Mouse (Mus musculus) heart, embryonic 14.5 days (tissue): ENCODE results near the gene Usp27x. TPM values are rescaled to one million over a fixed set of nuclear protein-coding genes. Genes with fewer than 3 reads are reported as not detected.

ENCODE experiments used
- ATAC-seq: fragments of 200-750 bp; cut with Nextera tagmentation; 2 replicates; pipeline ENCODE4 v1.8.0; 2017; ENCODE audit warnings: low read depth, moderate TSS enrichment; ENCODE audit not compliant: insufficient number of reproducible peaks, insufficient read depth, low FRiP score
- H3K27ac ChIP-seq, 2 experiments: fragments of 200-500 bp in 1 of 2; fragments of 300-500 bp in 1 of 2; sonication (generic) in 1 of 2; replicated peaks in 1 of 2; 2 replicates each; pipeline ENCODE4 v1.5.1; 2012 to 2014; ENCODE audit warnings: low read depth in 2 of 2, low read length in 2 of 2, control low read depth in 1 of 2, mild to moderate bottlenecking in 1 of 2, mixed read lengths in 1 of 2; ENCODE audit not compliant: control insufficient read depth in 1 of 2, insufficient read depth in 1 of 2
- H3K27me3 ChIP-seq: fragments of 300-500 bp; sonication (generic); 2 replicates; pipeline ENCODE4 v1.6.1; 2014; ENCODE audit warnings: mild to moderate bottlenecking, low read length, control low read depth; ENCODE audit not compliant: control insufficient read depth, insufficient read depth
- H3K36me3 ChIP-seq: fragments of 300-500 bp; sonication (generic); 2 replicates; pipeline ENCODE4 v1.6.1; 2014; ENCODE audit warnings: mild to moderate bottlenecking, control low read depth, low read length, mixed read lengths; ENCODE audit not compliant: control insufficient read depth, insufficient read depth
- H3K4me1 ChIP-seq, 2 experiments: fragments of 200-500 bp in 1 of 2; fragments of 300-500 bp in 1 of 2; sonication (generic) in 1 of 2; 2 replicates each; pipeline ENCODE4 v1.6.1; 2012 to 2014; ENCODE audit warnings: low read length in 2 of 2, control low read depth in 1 of 2, mixed read lengths in 1 of 2; ENCODE audit not compliant: control insufficient read depth in 2 of 2, insufficient read depth in 2 of 2
- H3K4me2 ChIP-seq: fragments of 300-500 bp; sonication (generic); 2 replicates; pipeline ENCODE4 v1.6.1; 2014; ENCODE audit warnings: mild to moderate bottlenecking, low read length
- H3K4me3 ChIP-seq, 2 experiments: fragments of 200-500 bp in 1 of 2; fragments of 300-500 bp in 1 of 2; sonication (generic) in 1 of 2; 2 replicates each; pipeline ENCODE4 v1.5.1; 2012 to 2014; ENCODE audit warnings: low read length in 2 of 2, mild to moderate bottlenecking in 2 of 2, control low read depth in 1 of 2, low read depth in 1 of 2, moderate library complexity in 1 of 2; ENCODE audit not compliant: control insufficient read depth in 1 of 2, insufficient read depth in 1 of 2
- H3K9ac ChIP-seq: fragments of 300-500 bp; sonication (generic); 2 replicates; pipeline ENCODE4 v1.6.1; 2014; ENCODE audit warnings: mild to moderate bottlenecking, low read length
- H3K9me3 ChIP-seq: fragments of 300-500 bp; sonication (generic); 2 replicates; pipeline ENCODE4 v1.6.1; 2016; ENCODE audit warnings: low read length, control low read depth; ENCODE audit not compliant: control insufficient read depth
- WGBS: fragments of 180-500 bp; shearing (Covaris S2); extraction: QIAGEN DNeasy Blood & Tissue Kit; methylation state at CpG from one replicate; pipeline ENCODE4 v1.1.7; 2014; 5-methylcytosine and 5-hydroxymethylcytosine counted together
- polyA plus RNA-seq: library from polyadenylated mRNA; unstranded; fragments of >200 nt; fragmentation: Nextera tagmentation; extraction: Ambion mirVana; gene quantifications from 2 replicates; pipeline ENCODE4 v1.2.1, GENCODE M21; 2014

Gene Usp27x
- polyA plus RNA-seq, 1 experiment from 2014 or later = 0.35 TPM

- Histone ChIP-seq H3K4me1 (peaks cover 5 to 8% of the 10 kb centered on the region in 2 experiments; a peak in 1 of 4 replicates), H3K9me3 (no peaks in the 10 kb centered on the region), H3K36me3 (no peaks in the 10 kb centered on the region), H3K27me3 (no peaks in the 10 kb centered on the region), H3K4me3 (peak overlapping the region; percentile 60 to 78), H3K27ac (peak overlapping the region; percentile 74 to 88), H3K4me2 (peak overlapping the region; percentile 85), H3K9ac (peak overlapping the region; percentile 74)
- ATAC-seq = 0 out of 2 replicates have a peak, but pooled peaks have one; percentile 14
- 35% methylated on average over 4 of the region's 4 CpGs for WGBS
Observed at GRCm38 (mm10) chrX:7376586-7376985, 956 bp upstream of the Usp27x start.

DNA sequence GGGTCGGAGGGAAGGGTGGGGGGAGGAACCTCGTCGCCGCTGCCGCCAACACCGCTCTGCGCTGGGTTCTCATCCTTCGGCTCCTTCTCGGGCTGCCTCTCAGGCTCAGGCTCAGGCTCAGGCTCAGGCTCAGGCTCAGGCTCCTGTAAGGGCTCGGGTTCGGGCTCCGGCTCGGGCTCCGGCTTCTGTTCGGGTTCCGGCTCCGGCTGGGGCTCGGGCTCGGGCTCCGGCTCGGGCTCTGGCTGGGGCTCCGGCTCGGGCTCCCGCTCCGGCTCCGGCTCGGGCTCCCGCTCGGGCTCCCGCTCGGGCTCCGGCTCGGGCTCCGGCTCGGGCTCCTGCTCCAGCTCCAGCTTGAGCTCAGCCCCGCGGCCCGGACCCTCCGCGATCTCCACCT lies 311 bp downstream of the Usp27x start:
- Histone ChIP-seq H3K27me3 (no peaks in the 10 kb centered on the region), H3K4me1 (peaks cover 5 to 8% of the 10 kb centered on the region in 2 experiments; a peak in 1 of 4 replicates), H3K36me3 (no peaks in the 10 kb centered on the region), H3K4me2 (peak overlapping the region; percentile 85), H3K9me3 (no peaks in the 10 kb centered on the region), H3K27ac (peak overlapping the region; percentile 74 to 88), H3K9ac (peak overlapping the region; percentile 74), H3K4me3 (peak overlapping the region; percentile 60 to 78)
- ATAC-seq = no peak
- 21% methylated on average over 29 of the region's 40 CpGs for WGBS

- Histone ChIP-seq H3K9ac (no peak overlapping the region), H3K4me3 (no peak overlapping the region), H3K27me3 (no peaks in the 10 kb centered on the region), H3K9me3 (no peaks in the 10 kb centered on the region), H3K4me2 (no peak overlapping the region), H3K36me3 (no peaks in the 10 kb centered on the region), H3K27ac (no peak overlapping the region), H3K4me1 (no peaks in the 10 kb centered on the region)
- 38% methylated on average over 2 of the region's 2 CpGs for WGBS
- ATAC-seq = no peak
Observed at GRCm38 (mm10) chrX:7325455-7325854, 50.2 kb downstream of the Usp27x start.

DNA sequence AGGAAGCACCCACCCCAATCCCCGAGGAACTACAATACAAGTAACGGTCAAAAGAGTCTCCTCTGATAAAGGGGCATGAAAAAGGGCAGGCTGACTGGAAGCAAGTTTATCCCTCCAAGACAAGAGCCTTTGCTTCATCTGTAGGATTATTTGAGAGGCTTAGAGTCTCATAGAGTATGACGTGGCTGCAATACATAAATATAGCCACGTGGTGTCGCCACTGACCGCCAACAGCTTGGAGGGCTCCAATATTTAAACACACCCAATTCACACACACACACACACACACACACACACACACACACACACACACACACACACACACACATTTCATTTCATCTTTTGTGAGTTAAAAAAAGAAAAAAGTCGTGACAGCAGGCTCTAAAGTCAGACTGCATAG lies 53.3 kb downstream of the Usp27x start:
- H3K36me3 ChIP-seq = no peaks in the 10 kb centered on the region
- H3K4me3 ChIP-seq = no peak overlapping the region
- no peaks in the 10 kb centered on the region for H3K27me3 ChIP-seq
- no peaks in the 10 kb centered on the region for H3K9me3 ChIP-seq
- no peak overlapping the region for H3K27ac ChIP-seq
- 13% methylated on average over 7 of the region's 7 CpGs for WGBS
- no peaks in the 10 kb centered on the region for H3K4me1 ChIP-seq
- H3K4me2 ChIP-seq = no peak overlapping the region
- no peak for ATAC-seq
- H3K9ac ChIP-seq = no peak overlapping the region

Other genes with a start within 250 kb of the Usp27x start
- 25.1 and 27.1 TPM in 2 replicates for gene Clcn5, start 56.5 kb downstream of the Usp27x start, polyA plus RNA-seq
- gene Foxp3, start 197.8 kb upstream of the Usp27x start, polyA plus RNA-seq = not detected in 2 replicates
- gene Ppp1r3f, start 198.5 kb upstream of the Usp27x start, polyA plus RNA-seq = 1.2 TPM in 2 replicates
- 16.1 and 17.4 TPM in 2 replicates for gene Ccdc22, start 229.7 kb upstream of the Usp27x start, polyA plus RNA-seq
- gene Cacna1f, start 231.3 kb upstream of the Usp27x start, polyA plus RNA-seq = not detected in 2 replicates